Mouse (Mus musculus): ENCODE data around the gene Wnt3.

Wnt3 gene

DNA sequence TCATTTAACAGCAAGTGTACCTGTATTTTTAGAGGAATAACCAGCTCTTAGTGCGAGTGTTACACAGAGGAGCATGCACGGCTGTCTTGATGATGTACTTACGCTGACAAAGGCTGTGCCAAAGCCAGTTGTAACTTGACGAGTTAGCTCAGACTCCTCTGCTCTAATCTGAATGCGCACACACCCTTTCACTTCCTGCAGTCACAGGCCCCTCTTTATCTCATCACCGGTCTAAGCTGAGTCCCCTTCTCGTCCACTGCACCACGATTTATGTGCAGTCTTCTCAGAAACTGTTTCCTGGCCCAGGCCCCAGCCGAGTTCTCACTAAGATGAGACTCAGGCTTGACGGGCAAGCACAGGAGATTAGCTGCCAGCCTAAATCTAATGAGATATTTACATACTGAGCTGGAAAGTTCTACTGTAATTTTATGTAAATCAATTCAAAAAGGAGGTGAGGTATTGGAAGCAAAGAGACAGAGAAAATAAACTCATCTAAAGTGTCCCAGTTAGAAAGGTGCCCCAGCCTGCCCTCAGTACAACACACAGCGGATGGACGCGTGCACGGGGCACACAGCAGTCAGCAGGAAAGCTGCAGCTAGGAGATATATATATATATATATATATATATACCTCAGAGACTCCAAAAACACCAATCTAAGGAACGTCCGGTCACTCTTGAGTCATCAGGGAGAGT is 78.8 kb downstream of the Wnt3 start:
- DNase-seq: no peak

DNA sequence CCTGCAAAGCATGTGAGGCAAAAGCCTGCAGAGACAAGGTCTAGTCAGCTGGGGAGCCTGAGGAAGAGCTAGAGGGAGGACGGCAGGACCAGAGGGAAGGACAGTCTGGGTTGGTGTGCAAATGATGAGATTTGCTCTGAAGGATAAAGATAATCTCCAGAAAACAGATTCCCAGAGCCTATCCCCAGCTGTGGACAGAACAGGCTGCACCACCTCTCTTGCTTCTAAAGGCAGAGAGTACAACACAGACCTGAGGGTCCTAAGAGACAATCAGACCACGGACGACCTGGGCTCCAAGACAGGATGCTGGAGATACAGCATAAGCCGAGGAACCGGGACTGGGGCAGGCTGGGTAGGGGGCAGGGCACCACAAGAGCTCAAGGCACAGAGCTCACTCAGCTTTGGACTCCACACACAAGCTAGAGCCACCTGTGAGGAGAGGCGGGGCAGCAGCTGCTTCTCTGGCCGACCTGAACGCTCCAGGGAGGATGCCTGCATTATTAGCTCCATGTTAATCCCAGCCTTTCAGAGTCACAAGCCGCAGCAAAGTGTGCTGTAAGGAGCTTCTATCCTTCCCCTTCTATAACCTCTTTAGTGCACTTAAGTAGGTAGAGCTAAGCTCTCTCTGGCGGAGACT is 79.5 kb downstream of the Wnt3 start:
- DNase-seq: no peak

DNA sequence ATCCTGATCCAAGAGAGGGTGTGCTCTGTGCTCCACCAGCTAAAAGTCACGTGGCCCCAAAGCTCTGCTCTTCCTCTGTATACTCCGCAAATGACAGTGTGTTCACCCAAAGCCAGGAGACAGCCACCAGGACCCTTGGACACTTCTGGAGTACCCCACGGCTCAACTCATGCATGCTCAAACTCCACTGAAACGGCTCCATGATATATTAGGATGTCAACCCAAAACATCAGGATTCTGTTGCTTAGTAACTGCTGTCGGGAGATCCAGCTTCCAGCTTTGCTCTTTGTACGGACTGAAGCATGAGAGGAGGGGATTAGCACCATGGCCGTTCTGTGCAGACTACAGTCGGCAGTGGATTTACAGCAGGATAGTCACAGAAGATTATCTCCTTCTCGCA is 80.3 kb downstream of the Wnt3 start:
- no peak for DNase-seq

DNA sequence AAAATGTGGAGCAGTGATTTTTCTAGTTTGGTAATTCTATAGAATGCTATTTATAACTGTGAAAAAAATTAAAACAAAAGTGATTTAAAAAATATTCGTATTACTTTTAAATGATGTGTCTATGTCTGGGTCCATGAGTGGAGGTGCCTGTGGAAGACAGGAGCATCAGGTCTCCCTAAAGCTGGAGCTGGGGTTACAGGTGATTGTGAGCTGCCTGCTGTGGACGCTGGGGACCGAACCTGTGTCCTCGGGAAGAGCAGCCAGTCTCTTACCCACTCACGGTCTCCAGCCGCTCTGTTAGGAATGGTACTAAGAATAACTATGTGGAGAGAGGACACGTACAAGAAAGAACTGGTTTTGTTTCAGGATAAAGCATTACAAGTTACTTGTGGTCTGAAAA is 82.7 kb downstream of the Wnt3 start:
- DNase-seq: no peak

DNA sequence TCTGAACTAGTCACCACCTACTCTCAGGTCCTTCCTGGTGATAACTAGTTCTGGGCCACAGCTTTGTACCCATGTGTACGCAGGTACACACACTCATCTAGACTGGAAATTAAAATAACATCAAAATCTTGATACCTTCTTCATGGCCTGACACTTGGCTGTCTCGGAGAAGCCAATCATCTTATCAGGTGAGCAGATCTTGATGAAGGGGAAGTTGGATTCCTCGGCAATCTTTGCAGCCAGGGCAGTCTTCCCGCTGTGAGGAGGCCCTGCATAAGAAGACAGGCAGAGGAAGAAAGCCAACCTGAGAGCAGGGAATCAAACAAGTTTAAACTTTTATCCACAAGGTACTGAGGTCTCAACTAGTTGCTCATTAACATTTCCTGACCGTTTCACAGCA is 84.8 kb downstream of the Wnt3 start:
- DNase-seq: no peak

DNA sequence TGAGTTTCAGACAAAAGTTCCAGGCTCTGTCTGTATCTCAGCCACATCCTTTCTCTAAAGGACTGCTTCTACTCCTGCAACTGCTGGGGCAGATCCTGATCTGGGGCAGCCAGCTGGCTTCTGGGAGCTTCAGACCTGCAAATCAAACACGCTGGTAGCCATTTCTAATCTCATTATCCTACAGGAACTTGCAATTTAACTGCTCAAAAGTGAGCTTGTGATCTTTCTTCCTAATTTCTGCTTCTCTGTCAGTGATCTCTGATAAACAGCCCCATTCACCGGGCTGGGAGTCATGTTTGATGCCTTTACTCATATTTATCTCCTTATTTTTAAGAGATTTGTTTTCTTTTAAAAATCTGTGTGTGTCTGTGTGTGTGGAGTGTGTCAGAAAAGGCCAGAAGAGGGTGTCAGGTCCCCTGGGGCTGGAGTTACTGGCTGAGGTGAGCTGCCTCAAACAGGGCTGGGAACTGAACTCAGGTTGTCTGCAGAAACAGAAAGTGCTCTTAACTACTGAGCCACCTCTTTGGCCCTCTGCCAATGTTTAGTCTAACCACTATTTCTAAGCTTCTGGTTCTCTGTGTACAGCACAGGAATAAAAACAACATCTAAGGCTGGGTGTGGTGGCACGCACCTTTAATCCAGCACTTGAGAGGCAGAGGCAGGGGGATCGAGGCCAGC is 86.1 kb downstream of the Wnt3 start:
- DNase-seq: peak; percentile 2

DNA sequence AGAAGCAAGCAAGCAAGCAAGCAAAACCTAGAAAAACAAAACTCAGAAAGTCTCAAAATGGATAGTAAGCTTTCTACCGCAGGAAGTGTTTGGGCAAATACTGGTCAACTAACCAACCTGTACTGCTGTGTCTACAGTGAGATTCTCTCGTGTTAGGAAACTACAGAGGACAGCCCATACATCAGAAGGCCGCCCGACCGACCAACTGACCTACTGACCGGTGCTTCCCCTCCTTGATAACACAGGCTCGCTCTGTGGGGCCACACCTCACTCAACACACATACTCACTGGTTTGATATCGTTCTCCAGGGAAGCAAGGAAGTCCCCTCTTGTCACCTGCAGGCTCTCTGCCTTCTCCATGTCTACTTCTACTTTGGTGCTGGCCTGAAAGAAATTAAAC is 89.0 kb downstream of the Wnt3 start:
- no peak for DNase-seq

DNA sequence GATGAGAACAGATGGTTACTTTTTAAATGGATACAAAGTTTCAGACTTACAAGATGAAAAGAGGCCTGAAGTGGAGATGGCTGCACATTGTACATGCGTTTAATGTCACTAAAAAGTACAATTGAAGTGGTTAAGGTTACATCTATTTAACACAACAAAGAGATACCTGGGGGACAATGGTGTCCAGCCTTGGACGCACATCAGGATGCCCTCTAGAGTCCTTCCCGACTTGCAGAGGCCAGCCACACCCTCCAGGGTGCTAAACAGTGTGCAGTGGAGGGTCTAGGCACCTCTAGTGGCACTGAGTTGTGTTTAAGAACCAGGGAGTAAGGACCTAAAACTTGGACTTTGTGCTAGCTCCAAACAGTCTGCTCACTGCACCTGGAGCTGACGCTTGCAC is 90.5 kb downstream of the Wnt3 start:
- no peak for DNase-seq

DNA sequence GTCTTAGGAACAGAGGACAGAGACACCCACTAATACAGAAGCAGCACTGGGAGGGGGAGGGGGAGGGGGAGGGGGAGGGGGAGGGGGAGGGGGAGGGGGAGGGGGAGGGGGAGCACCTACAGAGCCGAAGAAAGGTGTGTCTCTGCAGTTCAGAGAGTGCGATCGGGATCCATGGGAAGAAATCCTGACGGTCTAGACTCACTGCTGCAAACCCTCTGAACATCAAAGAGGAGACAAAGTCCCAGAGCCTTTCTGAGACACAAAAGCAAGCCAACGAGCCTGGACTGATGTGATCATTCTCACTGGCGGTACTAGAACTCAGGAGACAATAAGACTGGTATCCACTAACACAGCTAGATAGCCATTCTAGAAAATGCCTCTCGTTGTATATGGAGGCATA is 91.4 kb downstream of the Wnt3 start:
- no peak for DNase-seq
